Mouse (Mus musculus) adrenal gland, postnatal 10 days (tissue): ENCODE results near the gene 4932438H23Rik. TPM values are rescaled to one million over a fixed set of nuclear protein-coding genes. Genes with fewer than 3 reads are reported as not detected.

Experiments
- DNase-seq: peaks from one replicate; pipeline ENCODE4 v3.0.0; 2021; ENCODE audit warnings: mixed read lengths
- total RNA-seq, 2 experiments: library from RNA; stranded (reverse); gene quantifications; 2 replicates each; pipeline ENCODE4 v1.2.3; 2021

The 4932438H23Rik gene
- total RNA-seq, 2 experiments from 2014 or later = 0.12 to 0.15 TPM

- DNase-seq = no peak
Observed at GRCm38 (mm10) chr16:91009942-91010529, 84.9 kb downstream of the 4932438H23Rik start.

GRCm38 (mm10) chr16:91004915-91005538 lies 89.9 kb downstream of the 4932438H23Rik start:
- no peak for DNase-seq

Other genes with a start within 250 kb of the 4932438H23Rik start
- gene Cfap298, start 160.0 kb downstream of the 4932438H23Rik start, total RNA-seq = 10 to 100 TPM; 30.6 to 31.6 TPM
- 10 to 100 TPM; 30.1 to 30.2 TPM for gene Synj1, start 83.8 kb downstream of the 4932438H23Rik start, total RNA-seq
- 10 to 100 TPM; 35.3 to 55.6 TPM for gene Paxbp1, start 50.6 kb downstream of the 4932438H23Rik start, total RNA-seq
- not detected for gene Olig2, start 130.3 kb upstream of the 4932438H23Rik start, total RNA-seq
- gene Olig1, start 174.7 kb upstream of the 4932438H23Rik start, total RNA-seq = 1 to 10 TPM in 1 of 2 experiments, under 1 TPM in 1; 0.75 to 1.6 TPM